Mouse (Mus musculus): Measurements from ENCODE around the gene Tmigd1. TPM values are rescaled to one million over a fixed set of nuclear protein-coding genes. Genes with fewer than 3 reads are reported as not detected.
A peak's percentile ranks its signal among the peaks of the same experiment; 100 is the strongest.

Gene Tmigd1
- polyA plus RNA-seq, 1 experiment from 2014 or later, result 2.9 TPM

GRCm38 (mm10) chr11:76884451-76884850, 17.5 kb upstream of the Tmigd1 start:
- no peak overlapping the region for H3K9ac ChIP-seq
- H3K4me1 ChIP-seq, result no peaks in the 10 kb centered on the region
- no peaks in the 10 kb centered on the region for H3K36me3 ChIP-seq
- no peak overlapping the region for H3K4me2 ChIP-seq
- no peaks in the 10 kb centered on the region for H3K9me3 ChIP-seq
- no peak overlapping the region for H3K27ac ChIP-seq
- ATAC-seq (ENCODE audit: insufficient number of reproducible peaks, low FRiP score, low TSS enrichment, low read depth), result no peak
- 64% methylated on average over 5 of the region's 5 CpGs for WGBS
- H3K4me3 ChIP-seq, result no peak overlapping the region
- H3K27me3 ChIP-seq, result no peaks in the 10 kb centered on the region

GRCm38 (mm10) chr11:76889339-76890164, 12.4 kb upstream of the Tmigd1 start:
- Histone ChIP-seq H3K9ac (no peak overlapping the region), H3K4me3 (no peak overlapping the region), H3K27me3 (no peaks in the 10 kb centered on the region), H3K27ac (no peak overlapping the region), H3K9me3 (no peaks in the 10 kb centered on the region), H3K4me1 (peaks cover 6% of the 10 kb centered on the region), H3K4me2 (no peak overlapping the region), H3K36me3 (no peaks in the 10 kb centered on the region)
- ATAC-seq (ENCODE audit: insufficient number of reproducible peaks, low FRiP score, low TSS enrichment, low read depth), result no peak
- WGBS, result 45% methylated on average over 10 of the region's 10 CpGs

GRCm38 (mm10) chr11:76891171-76891570, 10.8 kb upstream of the Tmigd1 start:
- H3K27ac ChIP-seq, result no peak overlapping the region
- 85% methylated on average over 7 of the region's 7 CpGs for WGBS
- no peak overlapping the region for H3K4me3 ChIP-seq
- H3K9me3 ChIP-seq, result no peaks in the 10 kb centered on the region
- H3K9ac ChIP-seq, result no peak overlapping the region
- peaks cover 6% of the 10 kb centered on the region for H3K4me1 ChIP-seq
- H3K4me2 ChIP-seq, result no peak overlapping the region
- H3K27me3 ChIP-seq, result no peaks in the 10 kb centered on the region
- H3K36me3 ChIP-seq, result no peaks in the 10 kb centered on the region
- ATAC-seq (ENCODE audit: insufficient number of reproducible peaks, low FRiP score, low TSS enrichment, low read depth), result no peak

- Histone ChIP-seq H3K27me3 (no peaks in the 10 kb centered on the region), H3K36me3 (no peaks in the 10 kb centered on the region), H3K9me3 (no peaks in the 10 kb centered on the region), H3K4me2 (no peak overlapping the region), H3K9ac (no peak overlapping the region), H3K4me1 (peaks cover 6% of the 10 kb centered on the region), H3K4me3 (no peak overlapping the region), H3K27ac (no peak overlapping the region)
- WGBS, result 77% methylated on average over 4 of the region's 4 CpGs
- no peak for ATAC-seq (ENCODE audit: insufficient number of reproducible peaks, low FRiP score, low TSS enrichment, low read depth)
Observed at GRCm38 (mm10) chr11:76891738-76892349, 10.1 kb upstream of the Tmigd1 start.

- Histone ChIP-seq H3K9ac (no peak overlapping the region), H3K27me3 (no peaks in the 10 kb centered on the region), H3K4me1 (peaks cover 6% of the 10 kb centered on the region), H3K36me3 (no peaks in the 10 kb centered on the region), H3K4me3 (no peak overlapping the region), H3K4me2 (no peak overlapping the region), H3K9me3 (no peaks in the 10 kb centered on the region), H3K27ac (no peak overlapping the region; the same call in 1 of the 2 replicates)
- WGBS, result 84% methylated on average over 3 of the region's 3 CpGs
- ATAC-seq (ENCODE audit: insufficient number of reproducible peaks, low FRiP score, low TSS enrichment, low read depth), result no peak
Observed at GRCm38 (mm10) chr11:76892972-76893371, 9.0 kb upstream of the Tmigd1 start.

- 10% methylated on average over 4 of the region's 4 CpGs for WGBS
- H3K9me3 ChIP-seq, result no peaks in the 10 kb centered on the region
- H3K27ac ChIP-seq, result peak overlapping the region; percentile 47; the same call in 1 of the 2 replicates
- no peaks in the 10 kb centered on the region for H3K36me3 ChIP-seq
- H3K4me3 ChIP-seq, result no peak overlapping the region
- peak; percentile 63; the same call in 1 of the 2 replicates for ATAC-seq (ENCODE audit: insufficient number of reproducible peaks, low FRiP score, low TSS enrichment, low read depth)
- H3K9ac ChIP-seq, result no peak overlapping the region
- H3K4me2 ChIP-seq, result no peak overlapping the region
- H3K27me3 ChIP-seq, result no peaks in the 10 kb centered on the region
- peaks cover 6% of the 10 kb centered on the region for H3K4me1 ChIP-seq
Observed at GRCm38 (mm10) chr11:76893570-76893969, 8.4 kb upstream of the Tmigd1 start.

- no peak overlapping the region for H3K4me2 ChIP-seq
- H3K9ac ChIP-seq, result no peak overlapping the region
- no peaks in the 10 kb centered on the region for H3K36me3 ChIP-seq
- 38% methylated on average over 5 of the region's 5 CpGs for WGBS
- peaks cover 6% of the 10 kb centered on the region for H3K4me1 ChIP-seq
- H3K27me3 ChIP-seq, result no peaks in the 10 kb centered on the region
- H3K9me3 ChIP-seq, result no peaks in the 10 kb centered on the region
- no peak overlapping the region; the same call in 1 of the 2 replicates for H3K27ac ChIP-seq
- ATAC-seq (ENCODE audit: insufficient number of reproducible peaks, low FRiP score, low TSS enrichment, low read depth), result peak; percentile 58; the same call in 1 of the 2 replicates
- H3K4me3 ChIP-seq, result no peak overlapping the region
Observed at GRCm38 (mm10) chr11:76894240-76894639, 7.7 kb upstream of the Tmigd1 start.

- H3K27ac ChIP-seq, result no peak overlapping the region
- no peaks in the 10 kb centered on the region for H3K9me3 ChIP-seq
- H3K27me3 ChIP-seq, result no peaks in the 10 kb centered on the region
- no peaks in the 10 kb centered on the region for H3K36me3 ChIP-seq
- WGBS, result 49% methylated on average over 6 of the region's 6 CpGs
- no peak overlapping the region for H3K4me3 ChIP-seq
- no peak for ATAC-seq (ENCODE audit: insufficient number of reproducible peaks, low FRiP score, low TSS enrichment, low read depth)
- no peak overlapping the region for H3K9ac ChIP-seq
- H3K4me2 ChIP-seq, result no peak overlapping the region
- H3K4me1 ChIP-seq, result peaks cover 6% of the 10 kb centered on the region
Observed at GRCm38 (mm10) chr11:76896360-76896759, 5.6 kb upstream of the Tmigd1 start.

- no peaks in the 10 kb centered on the region for H3K9me3 ChIP-seq
- no peaks in the 10 kb centered on the region for H3K36me3 ChIP-seq
- ATAC-seq (ENCODE audit: insufficient number of reproducible peaks, low FRiP score, low TSS enrichment, low read depth), result no peak
- H3K27me3 ChIP-seq, result no peaks in the 10 kb centered on the region
- 78% methylated on average over 1 of the region's 1 CpGs for WGBS
- no peak overlapping the region for H3K27ac ChIP-seq
- peaks cover 6% of the 10 kb centered on the region for H3K4me1 ChIP-seq
- no peak overlapping the region for H3K9ac ChIP-seq
- no peak overlapping the region for H3K4me3 ChIP-seq
- H3K4me2 ChIP-seq, result no peak overlapping the region
Observed at GRCm38 (mm10) chr11:76897126-76897525, 4.8 kb upstream of the Tmigd1 start.

GRCm38 (mm10) chr11:76897871-76898270, 4.1 kb upstream of the Tmigd1 start:
- H3K27ac ChIP-seq, result no peak overlapping the region
- 46% methylated on average over 3 of the region's 3 CpGs for WGBS
- no peak for ATAC-seq (ENCODE audit: insufficient number of reproducible peaks, low FRiP score, low TSS enrichment, low read depth)
- no peak overlapping the region for H3K4me3 ChIP-seq
- no peak overlapping the region for H3K4me2 ChIP-seq
- no peak overlapping the region for H3K9ac ChIP-seq
- no peaks in the 10 kb centered on the region for H3K27me3 ChIP-seq
- H3K9me3 ChIP-seq, result no peaks in the 10 kb centered on the region
- H3K4me1 ChIP-seq, result peaks cover 6% of the 10 kb centered on the region
- no peaks in the 10 kb centered on the region for H3K36me3 ChIP-seq

- no peak overlapping the region for H3K4me2 ChIP-seq
- 84% methylated on average over 3 of the region's 3 CpGs for WGBS
- ATAC-seq (ENCODE audit: insufficient number of reproducible peaks, low FRiP score, low TSS enrichment, low read depth), result no peak
- no peaks in the 10 kb centered on the region for H3K9me3 ChIP-seq
- no peak overlapping the region for H3K9ac ChIP-seq
- no peaks in the 10 kb centered on the region for H3K27me3 ChIP-seq
- H3K27ac ChIP-seq, result no peak overlapping the region
- H3K36me3 ChIP-seq, result no peaks in the 10 kb centered on the region
- peaks cover 3% of the 10 kb centered on the region for H3K4me1 ChIP-seq
- H3K4me3 ChIP-seq, result no peak overlapping the region
Observed at GRCm38 (mm10) chr11:76898751-76899150, 3.2 kb upstream of the Tmigd1 start.

All from limb, embryonic 15.5 days (tissue).